Comparison of ENCODE assay signal across 16 mouse cellular contexts in the genomic region with DNA sequence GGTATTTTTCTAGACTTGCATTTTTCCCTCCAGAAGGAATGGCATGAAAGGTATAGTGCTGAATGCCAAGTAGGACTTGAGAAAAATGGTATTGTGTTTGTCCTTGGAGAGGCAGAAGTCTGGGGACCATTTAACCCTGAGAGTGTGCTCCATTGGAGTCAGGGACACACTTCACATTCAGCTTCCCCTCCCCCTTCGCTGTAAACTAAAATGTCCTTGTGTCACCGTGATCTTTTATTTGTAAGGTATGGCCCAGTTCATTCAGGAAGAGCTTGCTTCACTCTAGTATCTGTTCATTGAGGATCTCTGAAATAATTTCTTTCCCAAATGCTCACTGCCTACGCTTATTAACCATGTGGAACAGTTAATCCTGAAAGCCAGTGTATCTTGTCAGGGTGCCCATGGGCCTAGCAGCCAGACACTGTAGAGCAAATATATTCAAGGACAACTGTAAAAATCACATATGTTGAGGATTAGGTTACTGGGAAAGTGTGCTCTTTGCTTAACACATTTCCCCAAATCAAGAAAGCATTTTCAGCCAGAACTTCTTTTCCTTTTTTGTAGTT.
"Had no signal": no experiment of that assay in that cellular context is flagged by ENCODE, and none has a peak within 500 bp of the region (broad histone marks: within the 10 kb centered on the region; RNA-seq: fewer than 3 reads in every experiment).

No protein-coding gene starts in this region.

- H3K27me3 ChIP-seq: limb, embryonic 12.5 days; midbrain, embryonic 12.5 days; midbrain, embryonic 15.5 days; neural tube, embryonic 13.5 days had no signal

- H3K9me3 ChIP-seq: limb, embryonic 12.5 days; midbrain, embryonic 12.5 days; midbrain, embryonic 15.5 days; neural tube, embryonic 13.5 days had no signal

- H3K4me1 ChIP-seq: limb, embryonic 12.5 days; midbrain, embryonic 12.5 days; midbrain, embryonic 15.5 days had no signal

- H3K9ac ChIP-seq: limb, embryonic 12.5 days; liver, embryonic 14.5 days; liver, postnatal 0 days; lung, embryonic 14.5 days; midbrain, embryonic 12.5 days; midbrain, embryonic 15.5 days; neural tube, embryonic 13.5 days had no signal

- ATAC-seq: intestine, postnatal 0 days; liver, postnatal 0 days; lung, postnatal 0 days; midbrain, embryonic 15.5 days had no signal

- H3K27ac ChIP-seq: kidney, postnatal 0 days; layer of hippocampus, adult 2 months; left cerebral cortex, adult 2 months; limb, embryonic 12.5 days; liver, embryonic 14.5 days; macrophage; midbrain, embryonic 12.5 days; midbrain, embryonic 15.5 days; neural tube, embryonic 13.5 days had no signal

- H3K36me3 ChIP-seq: midbrain, embryonic 12.5 days; midbrain, embryonic 15.5 days; neural tube, embryonic 13.5 days had no signal

- DNase-seq: layer of hippocampus, postnatal 36 days; liver, postnatal 0 days; thymus, postnatal 25 days had no signal

- H3K4me2 ChIP-seq: limb, embryonic 12.5 days; liver, embryonic 11.5 days; midbrain, embryonic 12.5 days; midbrain, embryonic 15.5 days; neural tube, embryonic 13.5 days had no signal

- H3K4me3 ChIP-seq: layer of hippocampus, adult 2 months; left cerebral cortex, adult 2 months; limb, embryonic 12.5 days; midbrain, embryonic 12.5 days; midbrain, embryonic 15.5 days; neural tube, embryonic 13.5 days had no signal
